Mouse (Mus musculus) monocyte, adult 5-6 weeks (primary cell): ENCODE data around the gene Rab43. TPM values are rescaled to one million over a fixed set of nuclear protein-coding genes. Genes with fewer than 3 reads are reported as not detected.
A peak's percentile ranks its signal among the peaks of the same experiment; 100 is the strongest.
"Not testable (repeated sequence)": the region's sequence is repeated elsewhere in the genome, so short reads cannot be mapped to it uniquely, and the experiment has no call there.

Experiments
- ATAC-seq: fragments of 153-309, 156-312 bp; replicated peaks from 2 replicates; pipeline ENCODE4 v1.8.0; 2017; ENCODE audit warnings: mild to moderate bottlenecking; ENCODE audit not compliant: low TSS enrichment, insufficient number of reproducible peaks, severe bottlenecking, poor library complexity, low FRiP score
- total RNA-seq: library from RNA; stranded (forward); fragments of 200-1000, 200-491, 200-594 nt; gene quantifications from 3 replicates; pipeline ENCODE4 v1.2.3, GENCODE M21; 2017

Rab43 gene
- total RNA-seq, 1 experiment from 2014 or later: 34.7 TPM

GRCm38 (mm10) chr6:87764296-87764695, 47.7 kb downstream of the Rab43 start:
- not testable (repeated sequence) for ATAC-seq

- ATAC-seq: peak; percentile 76; the same call in 1 of the 2 replicates
Observed at GRCm38 (mm10) chr6:87763376-87764280, 48.3 kb downstream of the Rab43 start.

GRCm38 (mm10) chr6:87762161-87762560, 49.8 kb downstream of the Rab43 start:
- ATAC-seq: no peak

DNA sequence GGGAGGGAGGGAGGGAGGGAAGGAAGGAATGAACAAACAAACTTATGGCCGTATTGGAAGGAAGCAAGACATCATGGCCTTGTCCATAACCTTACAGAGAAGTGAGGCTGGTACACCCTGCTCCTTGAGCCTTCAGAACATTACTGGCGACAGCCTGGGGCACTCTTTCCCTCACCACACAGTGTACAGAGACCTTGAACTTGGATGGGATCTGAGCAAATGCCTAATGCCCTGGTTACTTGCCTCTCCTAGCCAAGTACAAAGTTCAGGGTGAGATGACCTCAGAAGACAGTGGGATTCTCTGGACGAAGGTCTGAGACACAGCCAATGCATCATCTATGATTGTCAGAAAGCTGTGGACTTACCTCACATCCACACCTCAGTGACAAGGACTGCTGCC, 52.1 kb downstream of the Rab43 start:
- ATAC-seq: no peak

- no peak for ATAC-seq
Observed at GRCm38 (mm10) chr6:87759404-87759803, 52.6 kb downstream of the Rab43 start.

DNA sequence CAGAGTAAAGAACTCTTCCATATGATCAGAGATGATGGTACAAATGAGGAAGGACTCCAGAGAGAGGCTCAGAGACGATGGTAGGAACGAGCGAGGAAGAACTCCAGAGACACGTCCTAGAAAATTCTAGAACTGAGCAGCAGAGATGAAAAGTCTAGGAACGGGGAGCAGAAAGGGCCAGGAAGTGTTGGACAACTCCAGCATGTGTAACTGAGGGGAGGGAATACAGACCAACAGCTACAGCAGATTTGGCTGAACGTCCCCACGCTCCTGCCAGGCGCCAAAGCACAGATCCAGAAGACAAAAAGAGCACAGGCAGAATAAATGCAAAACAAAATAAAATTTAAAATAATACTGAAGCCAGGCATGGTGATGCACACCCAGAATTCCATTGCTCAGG, 55.1 kb downstream of the Rab43 start:
- no peak for ATAC-seq

DNA sequence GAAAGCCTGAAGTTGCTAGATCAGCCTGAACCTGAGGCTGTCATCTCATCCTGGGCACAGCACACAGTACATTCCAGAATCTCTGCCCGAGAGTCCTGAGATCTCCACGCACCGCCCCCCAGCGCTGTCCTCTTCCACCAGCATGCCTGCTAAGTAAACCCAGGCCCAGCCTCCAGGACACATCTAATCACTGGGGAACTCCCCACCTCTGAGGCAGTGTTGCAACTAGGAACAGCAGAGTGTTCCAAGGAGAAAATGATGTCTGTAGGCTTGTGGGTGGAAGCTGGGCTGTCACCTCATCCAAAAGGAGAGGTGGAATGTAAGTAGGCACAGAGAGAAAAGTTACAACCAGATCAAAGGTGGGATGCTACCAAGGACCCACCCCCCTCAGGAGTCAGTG, 56.8 kb downstream of the Rab43 start:
- no peak for ATAC-seq

GRCm38 (mm10) chr6:87751574-87751973, 60.4 kb downstream of the Rab43 start:
- ATAC-seq: no peak

GRCm38 (mm10) chr6:87750184-87750910, 61.6 kb downstream of the Rab43 start:
- ATAC-seq: no peak

- ATAC-seq: no peak
Observed at GRCm38 (mm10) chr6:87748531-87748930, 63.4 kb downstream of the Rab43 start.

DNA sequence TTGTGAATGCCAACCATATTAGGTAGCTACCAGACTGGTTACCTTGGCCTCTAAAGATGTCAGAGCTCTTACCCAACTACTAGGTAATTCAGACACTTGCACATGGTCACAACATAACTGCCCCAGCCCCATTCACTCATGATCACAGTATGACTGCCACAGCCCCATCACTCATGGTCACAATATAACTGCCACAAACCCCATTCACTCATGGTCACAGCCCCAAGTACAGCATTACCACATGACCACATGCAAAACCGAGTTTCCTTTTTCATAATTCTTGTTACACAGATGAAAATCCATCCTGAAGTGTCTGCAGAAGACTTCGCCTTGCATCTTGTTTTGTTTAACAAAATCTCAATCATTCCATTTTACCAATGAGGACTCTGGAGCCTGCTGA, 63.9 kb downstream of the Rab43 start:
- no peak for ATAC-seq

- ATAC-seq: no peak
Observed at GRCm38 (mm10) chr6:87746849-87747248, 65.1 kb downstream of the Rab43 start.

GRCm38 (mm10) chr6:87746059-87746458, 65.9 kb downstream of the Rab43 start:
- no peak for ATAC-seq

DNA sequence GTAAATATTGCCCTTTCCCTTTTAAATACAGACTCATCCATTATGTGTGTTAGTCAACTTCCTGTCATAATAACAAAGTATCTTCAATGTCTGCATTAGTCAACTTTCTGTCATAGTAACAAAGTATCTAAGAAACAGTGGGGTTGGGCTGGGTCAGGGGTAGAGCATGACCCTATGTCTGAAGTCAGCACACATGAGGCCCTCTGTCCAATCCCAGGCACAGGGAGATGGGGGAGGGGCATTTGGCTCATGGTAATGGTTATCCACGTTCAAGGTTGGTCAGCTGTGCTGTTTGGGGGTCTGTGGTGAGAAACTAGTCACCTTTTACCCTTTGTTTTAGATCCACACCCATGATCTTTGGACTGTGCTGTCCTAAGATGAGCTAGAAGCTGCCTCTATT, 66.7 kb downstream of the Rab43 start:
- no peak for ATAC-seq

- ATAC-seq: no peak
Observed at GRCm38 (mm10) chr6:87744632-87745031, 67.3 kb downstream of the Rab43 start.

DNA sequence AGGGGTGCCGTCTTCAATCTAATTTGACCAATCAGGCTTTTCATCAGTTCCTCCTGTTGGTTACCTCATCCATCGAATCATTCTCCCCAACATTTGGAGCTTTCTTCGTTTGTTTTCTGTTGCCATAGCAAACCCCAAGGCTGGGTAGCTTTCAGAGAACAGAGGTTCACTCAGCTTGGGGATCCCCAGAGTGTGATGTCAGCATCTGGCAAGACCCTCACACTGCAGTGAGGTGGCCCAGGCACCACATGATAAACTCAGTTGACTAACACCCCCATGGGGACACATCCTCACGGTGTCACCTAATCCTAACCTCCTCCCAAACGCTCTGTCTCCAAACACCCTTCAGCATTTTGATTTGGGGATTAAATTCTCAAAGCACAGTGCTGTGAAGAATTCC, 68.7 kb downstream of the Rab43 start:
- no peak for ATAC-seq

DNA sequence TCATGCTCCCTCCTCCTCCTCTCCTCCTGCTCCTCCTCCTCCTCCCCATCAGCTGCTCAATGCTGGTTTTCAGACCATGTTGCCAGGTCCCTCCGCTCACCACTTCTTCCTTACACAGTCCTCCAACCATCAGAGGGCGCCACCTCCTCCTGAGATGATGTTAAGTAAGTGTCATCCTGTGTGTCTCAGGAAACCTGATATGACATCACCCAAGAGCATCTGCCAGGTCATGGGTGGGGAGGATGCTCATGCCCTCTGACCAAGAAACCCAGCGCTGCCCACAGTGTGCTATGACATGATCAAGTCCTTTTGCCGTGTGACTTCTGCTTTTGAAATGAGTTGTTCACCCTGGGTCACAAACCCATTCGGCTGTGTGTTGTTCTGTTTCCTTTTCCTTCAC, 69.2 kb downstream of the Rab43 start:
- ATAC-seq: peak; percentile 67

- ATAC-seq: no peak
Observed at GRCm38 (mm10) chr6:87741978-87742377, 70.0 kb downstream of the Rab43 start.

- ATAC-seq: no peak
Observed at GRCm38 (mm10) chr6:87740496-87740895, 71.5 kb downstream of the Rab43 start.

GRCm38 (mm10) chr6:87739898-87740297, 72.1 kb downstream of the Rab43 start:
- no peak for ATAC-seq
